Mouse (Mus musculus) 416B (cell line): ENCODE measurements around the gene Arfgap3.
"Not testable (repeated sequence)": the region's sequence is repeated elsewhere in the genome, so short reads cannot be mapped to it uniquely, and the experiment has no call there.

ENCODE experiments used
- DNase-seq: peaks from one replicate; pipeline ENCODE4 v3.0.0; 2011; ENCODE audit warnings: low read depth

Gene Arfgap3

DNA sequence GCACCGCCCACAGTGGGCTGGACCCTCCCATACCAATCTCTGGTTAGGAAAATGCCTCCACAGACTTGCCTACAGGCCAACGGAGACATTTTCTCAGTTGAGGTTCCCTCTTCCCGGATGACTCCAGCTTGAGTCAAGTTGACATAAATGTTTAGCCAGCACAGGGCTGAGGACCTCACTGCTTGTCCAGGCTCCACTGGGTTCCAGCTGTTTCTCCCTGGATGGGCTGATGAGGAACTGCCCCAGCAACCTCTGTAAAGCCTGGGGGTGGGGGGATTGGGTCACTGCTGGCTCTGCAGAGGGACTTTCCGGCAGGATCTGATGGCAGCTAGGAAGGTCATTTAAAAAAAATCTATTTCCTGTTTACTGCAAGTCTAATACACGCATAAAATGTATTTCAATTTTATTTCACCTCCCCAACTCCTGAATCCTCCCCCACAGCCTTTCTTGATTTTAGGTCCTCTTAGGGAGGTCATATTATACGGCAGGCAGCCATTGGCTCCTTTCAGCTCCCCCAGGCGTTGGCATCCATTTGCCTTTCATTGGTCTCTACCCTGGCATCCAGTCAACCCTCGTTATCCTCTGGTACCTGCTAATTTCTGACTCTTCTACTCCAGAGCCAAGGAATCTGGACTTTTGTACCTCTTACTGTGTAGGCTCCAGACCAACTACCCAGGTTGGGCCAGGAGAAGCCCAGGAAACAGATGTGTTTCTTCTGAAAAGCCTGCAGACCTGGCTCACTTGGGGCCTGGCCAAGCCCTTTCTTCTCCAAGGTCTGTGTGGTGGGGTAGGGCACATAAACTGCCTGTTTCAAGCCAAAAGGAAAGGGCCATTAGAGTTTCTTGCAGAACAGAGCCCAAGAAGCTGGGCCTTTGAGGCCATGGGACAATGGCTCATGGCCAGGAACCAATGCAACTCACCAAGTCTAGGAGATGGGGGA is 56.1 kb downstream of the Arfgap3 start:
- no peak for DNase-seq

DNA sequence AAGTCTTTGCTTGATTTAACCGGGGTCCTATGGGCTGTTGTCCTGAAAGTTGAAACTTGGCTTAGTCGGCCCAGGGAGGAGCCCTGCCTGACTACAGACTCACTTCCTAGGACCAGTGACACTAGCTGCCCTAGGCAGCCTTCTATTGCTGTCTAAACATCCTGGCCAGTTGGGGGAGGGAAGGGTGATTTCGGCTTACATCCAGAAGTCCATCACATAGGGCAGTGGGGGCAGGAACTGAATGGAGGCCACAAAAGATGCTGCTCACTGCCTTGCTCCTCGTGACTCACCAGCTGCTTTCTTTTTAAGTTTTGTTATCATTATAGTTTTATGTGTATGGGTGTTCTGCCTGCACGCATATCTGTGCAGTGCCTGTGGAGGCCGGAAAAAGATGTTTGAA is 56.9 kb downstream of the Arfgap3 start:
- no peak for DNase-seq

DNA sequence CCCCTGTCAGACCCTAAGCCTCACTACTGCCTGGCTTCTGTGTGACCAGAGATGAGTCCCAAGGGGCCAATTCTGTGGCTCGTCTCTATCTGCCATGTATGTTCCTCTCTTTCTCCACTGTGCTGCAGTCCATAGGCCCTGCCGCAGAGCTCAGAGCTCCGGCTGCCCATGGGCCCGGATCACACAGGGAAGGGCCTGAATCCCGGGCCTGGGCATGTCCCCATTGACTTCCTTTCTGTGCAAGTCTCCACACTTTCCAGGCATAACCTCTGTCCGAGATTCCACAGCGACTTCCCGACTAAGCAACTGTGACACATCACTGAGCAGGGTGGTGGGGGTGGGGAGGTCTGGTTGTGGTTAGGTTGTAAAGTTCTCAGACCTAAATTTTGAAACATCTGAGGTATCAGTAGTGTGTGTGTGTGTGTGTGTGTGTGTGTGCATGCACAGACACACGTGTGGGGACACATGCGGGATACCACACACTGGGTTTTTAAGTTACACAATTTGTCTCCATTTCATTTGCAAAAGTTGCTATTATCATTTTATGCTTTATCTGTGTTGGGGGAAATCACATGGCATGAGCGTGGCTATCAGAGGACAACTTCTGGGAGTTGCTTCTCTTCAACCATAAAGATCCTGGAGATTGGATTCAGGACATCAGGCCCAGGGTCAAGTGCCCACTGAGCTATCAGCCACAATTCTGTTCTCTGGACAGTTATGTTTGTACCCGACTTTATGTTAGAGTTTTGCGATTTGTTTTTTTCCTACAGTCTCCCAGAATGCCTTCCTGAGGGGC is 57.6 kb downstream of the Arfgap3 start:
- no peak for DNase-seq

DNA sequence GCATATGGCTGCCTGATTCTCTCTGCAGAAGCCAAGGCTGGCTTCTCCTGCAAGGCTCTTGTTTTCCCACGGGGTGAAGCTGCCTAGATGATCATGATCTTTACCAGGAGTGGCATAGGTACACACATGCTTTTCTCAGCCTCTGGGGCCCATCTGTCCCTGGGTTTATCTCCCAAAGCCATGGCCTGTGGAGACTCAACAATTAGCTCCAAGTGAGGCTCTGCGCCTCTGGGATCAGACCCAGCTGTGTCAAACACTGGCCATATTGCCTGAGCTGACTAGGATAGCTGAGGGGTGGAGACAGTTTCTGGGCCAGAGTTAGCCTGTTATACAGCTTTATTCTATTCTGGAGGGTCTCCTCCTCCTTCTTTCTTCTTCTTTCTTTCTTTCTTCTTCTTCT is 59.1 kb downstream of the Arfgap3 start:
- DNase-seq, result no peak

DNA sequence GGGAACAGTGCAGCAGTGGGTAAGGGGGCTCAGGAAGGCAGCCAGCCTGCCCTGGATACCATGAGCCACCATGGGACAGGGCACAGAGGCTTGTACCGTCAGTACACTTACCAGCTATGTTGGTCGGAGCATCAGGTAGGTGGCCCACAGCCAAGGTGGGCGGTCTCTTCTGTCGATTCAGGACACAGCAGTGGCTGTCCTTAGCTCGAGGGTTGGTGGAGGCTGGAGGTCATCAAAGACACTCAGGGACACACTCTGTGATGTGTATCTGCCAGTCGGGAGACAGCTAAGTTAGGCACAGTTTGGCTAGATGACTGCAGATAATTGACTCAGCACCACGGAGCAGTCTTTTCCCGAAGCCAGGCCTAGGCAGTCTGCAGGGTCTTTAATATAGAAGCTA is 65.2 kb downstream of the Arfgap3 start:
- DNase-seq, result no peak

DNA sequence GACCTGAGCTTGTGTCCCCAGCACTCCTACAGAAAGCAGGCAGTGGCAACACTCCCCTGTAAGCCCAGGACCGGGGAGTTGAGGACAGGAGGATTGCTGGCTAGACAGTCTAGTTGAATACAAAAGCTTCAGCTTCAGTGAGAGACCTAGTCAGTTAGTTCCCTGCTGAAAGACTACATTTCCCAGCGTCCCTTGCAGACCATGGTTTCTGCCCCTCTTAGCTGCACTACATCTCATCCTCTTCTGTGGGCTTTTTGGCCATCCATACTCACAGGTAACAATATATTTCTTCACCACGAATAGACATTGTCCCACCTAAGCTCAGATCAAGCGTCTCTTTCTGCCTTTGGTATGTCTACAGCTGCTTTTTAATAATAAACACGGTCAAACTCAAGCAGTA is 67.7 kb downstream of the Arfgap3 start:
- no peak for DNase-seq

DNA sequence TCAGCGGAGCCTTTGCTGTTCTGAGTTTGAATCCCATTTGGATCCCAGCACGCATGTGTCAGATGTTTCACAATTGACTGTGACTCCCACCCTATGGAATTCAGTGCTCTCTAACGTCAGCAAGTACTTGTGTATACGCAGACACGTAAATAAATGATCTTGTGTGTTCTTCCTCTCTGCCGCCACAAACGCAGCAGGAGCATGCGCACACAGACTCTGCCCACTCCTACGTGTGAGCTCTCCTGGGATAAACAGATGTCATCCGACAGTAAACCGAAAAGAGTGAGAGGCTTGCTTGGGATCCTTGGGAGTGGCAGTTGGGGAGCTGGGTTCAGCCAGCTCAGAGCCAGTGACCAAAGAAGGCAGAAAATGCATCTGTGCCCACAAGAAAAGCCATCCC is 68.7 kb downstream of the Arfgap3 start:
- no peak for DNase-seq

DNA sequence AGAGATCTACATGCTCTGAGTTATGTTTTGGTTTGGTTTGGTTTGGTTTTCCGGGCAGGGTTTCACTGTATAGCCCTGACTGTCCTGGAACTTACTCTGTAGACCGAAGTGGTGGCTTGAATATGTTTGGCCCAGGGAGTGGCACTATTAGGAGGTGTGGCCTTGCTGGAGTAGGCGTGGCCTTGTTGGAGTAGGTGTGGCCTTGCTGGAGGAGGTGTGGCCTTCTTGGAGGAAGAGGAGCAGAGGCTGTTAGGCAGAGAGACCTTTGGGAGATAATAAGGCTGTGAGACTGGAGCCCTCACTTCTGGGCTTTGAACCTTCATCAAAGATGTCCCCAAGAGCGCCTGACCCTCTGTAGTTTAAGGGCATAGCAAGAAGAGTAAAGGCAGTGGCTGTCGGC is 71.5 kb downstream of the Arfgap3 start:
- DNase-seq, result no peak

DNA sequence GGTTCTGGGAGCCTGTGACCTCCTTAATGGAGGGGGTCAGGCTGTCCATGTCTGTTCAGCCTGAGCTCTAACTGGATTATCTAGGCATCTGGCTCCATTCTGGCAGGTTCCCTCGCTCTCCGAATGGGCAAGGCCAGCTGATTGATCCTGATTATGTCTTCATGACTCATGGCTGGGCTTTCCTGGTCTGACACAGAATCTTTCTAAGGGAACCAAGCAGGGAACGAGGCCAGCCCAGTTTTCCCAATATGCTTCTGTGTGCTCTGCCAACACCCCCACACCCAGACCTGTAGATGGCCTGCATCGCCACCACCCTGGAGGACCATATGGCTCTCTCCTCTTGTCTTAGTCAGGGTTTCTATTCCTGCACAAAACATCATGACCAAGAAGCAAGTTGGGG is 72.6 kb downstream of the Arfgap3 start:
- no peak for DNase-seq

DNA sequence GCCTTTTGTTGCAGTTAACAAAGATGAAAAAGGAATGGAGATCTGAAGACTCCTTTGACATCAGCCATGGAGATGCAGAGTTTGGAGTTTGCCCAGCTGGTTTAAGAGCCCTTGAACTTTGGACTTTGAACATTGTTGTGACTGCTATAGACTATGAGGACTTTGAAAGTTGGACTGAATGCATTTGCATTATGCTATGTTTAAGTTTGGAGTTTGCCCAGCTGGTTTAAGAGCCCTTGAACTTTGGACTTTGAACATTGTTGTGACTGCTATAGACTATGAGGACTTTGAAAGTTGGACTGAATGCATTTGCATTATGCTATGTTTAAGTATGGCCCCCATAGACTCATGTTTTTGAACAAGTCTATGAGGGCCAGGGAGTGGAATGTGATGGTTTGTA is 75.8 kb downstream of the Arfgap3 start:
- not testable (repeated sequence) for DNase-seq

DNA sequence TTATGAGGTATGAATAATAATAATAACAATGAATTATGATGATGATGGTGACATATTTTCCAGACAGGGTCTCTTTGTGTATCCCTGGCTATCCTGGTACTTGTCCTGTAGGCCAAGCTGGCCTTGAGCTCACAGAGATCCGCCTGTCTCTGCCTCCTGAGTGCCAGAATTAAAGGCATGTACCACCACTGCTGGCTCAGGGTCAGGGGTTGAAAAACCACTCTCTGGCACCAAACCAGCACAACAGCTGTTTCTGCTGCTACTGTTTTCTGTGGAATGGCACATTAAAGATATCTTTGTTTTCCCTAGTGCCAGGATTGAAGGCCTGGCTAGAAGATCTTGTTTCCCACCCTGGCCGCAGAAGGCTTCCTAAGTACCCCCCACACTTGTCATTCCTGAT is 77.0 kb downstream of the Arfgap3 start:
- DNase-seq, result no peak

DNA sequence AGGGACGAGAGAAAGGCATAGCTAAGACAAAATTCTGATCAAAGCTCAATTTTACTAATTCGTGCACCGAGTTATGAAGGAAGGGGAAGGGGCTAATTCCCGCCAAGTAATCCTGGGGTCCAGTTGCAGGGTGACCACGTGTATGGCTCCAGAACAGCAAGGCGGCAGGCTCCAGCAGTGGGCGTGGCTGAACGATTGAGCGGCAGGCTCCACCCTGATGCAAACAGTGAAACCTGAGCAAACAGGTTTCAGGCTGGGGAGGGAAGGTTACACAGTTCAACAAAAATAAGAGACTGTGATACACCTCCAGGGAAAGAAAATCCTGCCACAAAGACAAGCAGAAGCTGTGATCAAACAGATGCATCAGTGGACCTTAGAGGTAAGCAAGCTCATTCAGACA is 78.8 kb downstream of the Arfgap3 start:
- not testable (repeated sequence) for DNase-seq

DNA sequence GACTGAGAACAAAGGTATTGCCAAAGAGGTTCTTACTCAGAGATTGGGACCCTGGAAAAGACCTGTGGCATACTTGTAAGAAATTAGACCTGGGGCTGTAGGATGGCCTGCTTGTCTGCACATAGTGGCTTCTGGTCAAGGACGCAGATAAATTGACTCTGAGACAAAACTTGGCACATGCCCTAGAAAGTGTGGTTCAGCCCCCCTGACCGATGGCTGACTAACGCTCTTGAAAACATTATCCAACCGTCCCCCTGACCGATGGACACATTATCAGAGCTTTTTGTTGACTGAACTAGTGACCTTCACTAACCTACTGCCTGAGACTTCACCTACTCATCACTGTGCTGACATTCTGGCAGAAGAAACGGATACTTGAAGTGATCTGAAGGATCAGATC is 80.1 kb downstream of the Arfgap3 start:
- not testable (repeated sequence) for DNase-seq

DNA sequence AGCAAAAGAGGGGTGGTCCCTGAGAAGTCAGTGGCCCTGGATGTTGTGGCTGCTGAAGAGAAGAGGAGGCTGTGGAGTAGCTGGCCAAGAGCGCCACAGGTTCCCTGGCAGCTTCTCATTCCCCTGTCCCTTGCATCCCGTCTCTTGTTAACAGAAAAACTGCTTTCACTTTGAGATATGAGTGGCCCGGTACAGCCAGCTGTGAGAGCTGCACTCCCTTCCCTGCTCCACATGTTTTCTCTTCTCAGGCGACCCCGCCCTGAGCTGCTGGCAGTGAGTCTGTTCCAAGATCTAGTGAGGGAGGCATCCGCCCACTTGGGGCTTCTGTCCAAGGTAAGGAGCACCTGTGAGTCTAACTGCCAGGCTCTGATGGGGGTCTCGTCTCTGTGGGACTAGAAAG is 81.6 kb downstream of the Arfgap3 start:
- not testable (repeated sequence) for DNase-seq

DNA sequence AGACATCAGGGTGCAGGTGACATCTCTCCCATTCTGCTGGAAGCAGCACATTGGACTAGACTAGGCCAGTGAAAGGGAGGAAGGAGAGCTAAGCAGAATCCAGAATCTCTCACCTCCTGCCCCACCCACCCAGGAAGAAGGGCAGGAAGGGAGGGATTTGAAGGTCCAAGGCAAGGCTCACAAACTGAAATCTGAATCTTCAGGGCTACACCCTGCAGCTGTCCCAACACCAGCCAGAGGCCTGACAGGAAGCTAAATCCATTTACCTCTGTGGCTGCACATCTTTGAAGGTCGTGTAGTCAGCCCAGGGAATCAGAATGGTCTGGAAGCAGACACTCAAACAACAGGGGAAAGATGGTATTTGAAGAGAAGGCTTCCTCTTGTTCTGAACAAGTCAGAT is 84.8 kb downstream of the Arfgap3 start:
- no peak for DNase-seq

DNA sequence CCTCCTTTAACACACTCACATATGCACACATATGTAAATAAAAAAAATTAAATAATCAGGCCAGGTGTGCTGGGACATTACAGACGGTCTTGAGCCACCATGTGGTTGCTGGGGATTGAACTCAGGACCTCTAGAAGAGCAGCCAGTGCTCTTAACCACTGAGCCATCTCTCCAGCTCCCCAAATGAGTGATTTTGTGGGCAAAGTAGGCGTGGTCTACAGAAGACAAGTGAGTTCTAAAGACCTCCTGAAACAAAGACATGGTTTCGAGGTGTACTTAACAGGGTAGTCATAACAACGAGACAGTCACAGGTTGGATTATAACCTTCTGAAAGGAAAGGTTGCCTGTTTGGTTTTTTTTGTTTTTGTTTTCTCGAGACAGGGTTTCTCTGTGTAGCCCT is 86.6 kb downstream of the Arfgap3 start:
- DNase-seq, result no peak

DNA sequence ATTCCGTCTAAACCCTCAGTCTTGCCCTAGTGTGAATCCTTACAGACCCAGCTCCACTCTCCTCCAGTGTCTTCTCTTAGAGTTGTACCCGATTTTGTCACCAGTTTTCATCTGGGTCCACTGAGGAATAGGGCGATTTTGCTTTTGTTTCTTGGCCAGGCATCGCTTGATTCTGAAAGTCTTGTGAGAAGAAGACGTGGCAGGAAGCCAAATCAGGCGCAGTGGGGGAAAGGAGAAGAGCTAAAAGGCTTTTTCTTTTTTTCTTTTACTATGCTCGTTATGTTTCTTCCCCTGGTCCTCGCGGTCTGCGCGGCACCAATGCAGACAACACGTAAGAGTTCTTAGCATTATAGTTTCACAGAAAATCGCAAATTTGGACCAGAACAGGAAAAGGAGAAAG is 92.1 kb downstream of the Arfgap3 start:
- no peak for DNase-seq

DNA sequence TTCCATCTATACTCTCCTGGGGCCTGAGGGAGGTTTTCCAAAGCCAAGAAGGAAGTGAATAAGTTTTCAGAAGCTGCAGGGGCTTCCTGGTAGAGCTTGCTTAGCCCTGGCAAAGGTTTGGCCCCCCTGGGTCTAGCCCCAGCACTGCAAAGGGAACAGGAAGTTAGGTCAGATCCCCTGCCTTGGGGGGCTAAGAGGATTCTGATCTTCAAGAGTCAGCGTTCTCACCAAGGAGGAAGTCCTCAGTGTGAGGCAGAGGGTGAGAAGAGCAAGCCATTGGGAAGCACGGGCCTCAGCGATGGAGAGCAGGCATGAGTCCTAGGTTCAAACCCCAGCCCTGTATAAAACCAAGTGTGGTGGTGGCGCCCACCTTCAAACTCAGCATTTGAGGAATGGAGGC is 93.6 kb downstream of the Arfgap3 start:
- no peak for DNase-seq

DNA sequence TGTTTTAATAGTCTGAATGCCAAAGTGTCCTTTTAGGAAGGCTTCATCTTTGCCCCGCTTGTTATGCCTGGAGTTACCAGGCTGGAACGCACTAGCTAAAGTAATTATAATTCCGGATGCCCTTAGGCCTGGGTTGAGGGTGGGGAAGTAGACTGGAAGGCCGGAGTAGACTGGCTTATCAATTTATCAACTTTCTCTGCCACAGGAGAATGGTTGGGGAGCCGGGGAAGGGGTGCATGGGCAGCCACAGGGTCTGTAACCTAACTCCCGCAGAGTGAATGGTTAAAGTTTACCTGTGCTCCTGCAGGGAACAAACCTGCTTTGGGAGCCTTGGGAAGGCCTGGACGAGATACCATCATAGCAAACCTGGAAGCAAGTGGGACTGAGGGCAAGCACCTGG is 94.1 kb downstream of the Arfgap3 start:
- DNase-seq, result no peak

DNA sequence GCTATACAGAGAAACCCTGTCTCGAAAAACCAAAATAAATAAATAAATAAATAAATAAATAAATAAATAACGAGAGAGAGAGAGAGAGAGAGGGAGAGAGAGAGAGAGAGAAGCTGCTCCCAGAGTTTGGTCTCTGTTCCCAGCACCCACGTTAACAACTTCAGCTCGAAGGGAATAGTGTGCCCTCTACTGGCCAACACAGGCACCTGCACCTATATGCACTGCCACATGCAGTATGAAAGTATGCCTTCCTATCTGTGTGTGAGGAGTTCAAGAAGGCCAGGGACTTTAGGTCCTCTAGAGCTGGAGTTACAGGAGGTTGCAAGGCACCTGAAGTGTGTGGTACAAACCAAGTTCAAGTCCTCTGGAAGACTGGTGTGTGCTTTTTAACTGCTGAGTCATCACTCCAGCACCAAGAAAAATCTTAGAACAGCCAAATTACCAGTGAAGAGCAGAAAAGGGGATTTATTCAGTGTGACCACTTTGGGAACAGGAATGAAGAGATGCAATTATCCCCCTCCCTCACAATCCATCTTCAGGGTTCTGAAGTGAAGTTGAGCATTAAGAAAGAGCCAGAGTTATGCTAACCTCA is 94.8 kb downstream of the Arfgap3 start:
- DNase-seq, result no peak

DNA sequence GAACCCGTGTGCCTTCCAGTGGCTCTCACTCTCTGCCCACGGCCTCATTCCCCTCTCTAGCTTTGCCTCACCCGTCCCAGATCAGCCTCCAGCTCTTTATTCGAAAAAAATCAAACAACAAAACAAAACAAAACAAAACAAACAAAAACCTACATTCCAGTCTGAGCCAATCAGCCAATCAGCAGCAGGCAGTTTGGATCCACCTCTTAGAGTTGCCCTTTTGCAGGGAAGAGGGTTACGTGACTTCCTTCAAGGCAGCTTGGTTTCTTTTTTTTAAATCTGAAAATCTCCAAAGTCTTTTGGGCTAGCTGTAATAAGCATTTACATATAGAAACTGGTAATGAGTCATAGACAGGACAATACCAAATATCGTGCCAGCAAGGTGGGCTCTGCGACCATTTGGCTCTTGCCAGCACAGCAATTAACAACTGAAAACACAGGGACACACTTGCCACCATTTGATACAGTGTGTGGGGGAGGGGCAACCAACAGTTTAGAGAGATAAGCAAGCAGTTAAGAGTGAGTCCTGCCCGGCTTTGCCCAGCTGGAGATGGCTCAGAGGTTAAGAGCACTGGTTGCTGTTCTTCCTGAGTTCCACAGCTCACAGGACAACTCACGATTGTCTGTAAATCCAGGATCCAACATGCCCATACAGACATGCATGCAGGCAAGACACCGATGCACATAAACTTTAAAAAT is 95.5 kb downstream of the Arfgap3 start:
- no peak for DNase-seq

DNA sequence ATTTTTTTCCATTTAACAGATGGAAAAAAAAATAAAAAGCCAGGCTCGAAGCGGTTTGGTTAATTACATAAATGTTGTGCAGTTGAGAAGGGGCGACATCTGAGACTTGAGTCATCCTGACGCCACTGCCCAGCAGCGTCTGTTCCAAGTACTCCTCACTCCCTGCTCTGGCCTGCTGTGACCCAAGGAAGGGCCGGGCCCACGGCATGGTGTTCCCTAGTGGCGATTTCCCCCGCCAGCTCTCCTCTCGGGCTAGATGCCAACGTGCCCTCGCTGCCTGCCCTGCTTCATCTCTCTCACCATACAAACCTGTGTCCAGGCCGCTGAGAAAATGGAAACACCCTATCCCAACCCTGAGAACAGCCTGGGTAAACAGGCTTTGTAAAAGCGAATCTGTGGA is 98.0 kb downstream of the Arfgap3 start:
- DNase-seq, result no peak
